Mouse (Mus musculus) mature B cell (primary cell): Measurements from ENCODE around the gene Casp8.
"Not testable (repeated sequence)": the region's sequence is repeated elsewhere in the genome, so short reads cannot be mapped to it uniquely, and the experiment has no call there.

Source experiments
- in situ Hi-C: fragments of 300-500 bp; cut with MboI; formaldehyde crosslinking; loops from 2 replicates; pipeline ENCODE4 v1.14.3; 2019

Gene Casp8

GRCm38 (mm10) chr1:58797370-58797769, 2.2 kb downstream of the Casp8 start:
- in situ Hi-C loops: no loop called here

- in situ Hi-C loops: no loop called here
These were observed 3.7 kb downstream of the Casp8 start for GRCm38 (mm10) chr1:58798911-58799310.

GRCm38 (mm10) chr1:58800644-58801043, 5.5 kb downstream of the Casp8 start:
- in situ Hi-C loops: not testable (repeated sequence)

- in situ Hi-C loops: no loop called here
These were observed 6.5 kb downstream of the Casp8 start for GRCm38 (mm10) chr1:58801558-58802285.

GRCm38 (mm10) chr1:58802322-58803273, 7.4 kb downstream of the Casp8 start:
- in situ Hi-C loops: no loop called here

GRCm38 (mm10) chr1:58803531-58803930, 8.4 kb downstream of the Casp8 start:
- in situ Hi-C loops: no loop called here

- in situ Hi-C loops: no loop called here
These were observed 11.5 kb downstream of the Casp8 start for GRCm38 (mm10) chr1:58806651-58807050.

- in situ Hi-C loops: no loop called here
These were observed 31.1 kb downstream of the Casp8 start for GRCm38 (mm10) chr1:58826319-58826718.

GRCm38 (mm10) chr1:58830741-58831140, 35.6 kb downstream of the Casp8 start:
- in situ Hi-C loops: no loop called here

- in situ Hi-C loops: no loop called here
These were observed 37.0 kb downstream of the Casp8 start for GRCm38 (mm10) chr1:58832198-58832597.

GRCm38 (mm10) chr1:58856811-58857210, 61.6 kb downstream of the Casp8 start:
- in situ Hi-C loops: not testable (repeated sequence)

- in situ Hi-C loops: not testable (repeated sequence)
These were observed 64.0 kb downstream of the Casp8 start for GRCm38 (mm10) chr1:58859131-58859530.

GRCm38 (mm10) chr1:58859738-58860365, 64.7 kb downstream of the Casp8 start:
- in situ Hi-C loops: not testable (repeated sequence)

- in situ Hi-C loops: not testable (repeated sequence)
These were observed 65.4 kb downstream of the Casp8 start for GRCm38 (mm10) chr1:58860586-58860985.

- in situ Hi-C loops: not testable (repeated sequence)
These were observed 81.3 kb downstream of the Casp8 start for GRCm38 (mm10) chr1:58876500-58876899.

GRCm38 (mm10) chr1:58879291-58879690, 84.1 kb downstream of the Casp8 start:
- in situ Hi-C loops: not testable (repeated sequence)

- in situ Hi-C loops: not testable (repeated sequence)
These were observed 88.1 kb downstream of the Casp8 start for GRCm38 (mm10) chr1:58883279-58883678.

GRCm38 (mm10) chr1:58885646-58886045, 90.5 kb downstream of the Casp8 start:
- in situ Hi-C loops: no loop called here

GRCm38 (mm10) chr1:58889826-58890546, 94.8 kb downstream of the Casp8 start:
- in situ Hi-C loops: no loop called here

- in situ Hi-C loops: not testable (repeated sequence)
These were observed 95.6 kb downstream of the Casp8 start for GRCm38 (mm10) chr1:58890697-58891290.

GRCm38 (mm10) chr1:58891481-58892170, 96.5 kb downstream of the Casp8 start:
- in situ Hi-C loops: not testable (repeated sequence)
